Mouse (Mus musculus): ENCODE measurements around the gene Dnajc1. TPM values are rescaled to one million over a fixed set of nuclear protein-coding genes. Genes with fewer than 3 reads are reported as not detected.
A peak's percentile ranks its signal among the peaks of the same experiment; 100 is the strongest.

Dnajc1 gene
- polyA plus RNA-seq, 1 experiment from 2014 or later: 32.9 TPM

DNA sequence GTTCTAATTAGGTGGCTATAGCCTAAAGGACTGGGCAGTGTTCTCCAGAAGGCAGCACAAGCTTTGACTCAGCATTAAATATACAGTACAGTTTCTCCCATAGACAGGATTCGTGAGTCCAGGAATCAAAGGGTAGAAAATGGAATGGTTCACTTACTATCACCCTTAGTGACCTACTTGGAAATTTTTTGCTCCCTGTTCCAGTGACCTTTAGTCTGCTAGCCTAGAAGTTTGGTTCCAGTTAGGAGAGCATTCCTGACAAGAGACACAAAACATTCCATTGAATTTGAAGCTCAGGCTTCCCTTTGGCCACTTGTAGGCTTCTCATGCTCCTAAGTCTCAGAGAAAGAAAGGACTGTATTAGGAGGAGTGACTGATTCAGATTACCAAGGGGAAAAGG is 126.9 kb downstream of the Dnajc1 start:
- Histone ChIP-seq H3K27me3 (no peaks in the 10 kb centered on the region), H3K4me1 (no peaks in the 10 kb centered on the region), H3K4me3 (no peak overlapping the region), H3K9ac (no peak overlapping the region), H3K9me3 (no peaks in the 10 kb centered on the region), H3K4me2 (no peak overlapping the region), H3K36me3 (no peaks in the 10 kb centered on the region), H3K27ac (no peak overlapping the region)
- WGBS: 97% methylated on average over 1 of the region's 1 CpGs
- ATAC-seq (ENCODE audit: borderline replicate concordance, extremely low read depth, low FRiP score, low TSS enrichment): no peak

DNA sequence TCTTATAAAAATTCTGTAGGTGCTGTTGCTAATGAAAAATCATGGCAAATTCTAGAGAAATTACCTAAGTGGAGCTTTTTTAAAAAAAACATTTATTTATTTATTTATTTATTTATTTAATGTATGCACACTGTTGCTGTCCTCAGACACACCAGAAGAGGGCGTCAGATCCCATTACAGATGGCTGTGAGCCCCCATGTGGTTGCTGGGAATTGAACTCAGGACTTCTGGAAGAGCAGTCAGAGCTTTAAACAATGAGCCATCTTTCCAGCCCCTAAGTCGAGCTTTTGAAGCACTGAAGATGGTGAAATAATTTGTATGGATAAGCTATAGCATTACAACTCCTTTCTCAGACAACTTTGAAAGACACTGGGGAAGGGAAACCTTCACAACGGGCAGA is 128.1 kb downstream of the Dnajc1 start:
- Histone ChIP-seq H3K4me1 (no peaks in the 10 kb centered on the region), H3K4me3 (no peak overlapping the region), H3K4me2 (no peak overlapping the region), H3K36me3 (no peaks in the 10 kb centered on the region), H3K27ac (no peak overlapping the region), H3K27me3 (no peaks in the 10 kb centered on the region), H3K9me3 (no peaks in the 10 kb centered on the region), H3K9ac (no peak overlapping the region)
- no peak for ATAC-seq (ENCODE audit: borderline replicate concordance, extremely low read depth, low FRiP score, low TSS enrichment)
- 74% methylated on average over 3 of the region's 3 CpGs for WGBS

DNA sequence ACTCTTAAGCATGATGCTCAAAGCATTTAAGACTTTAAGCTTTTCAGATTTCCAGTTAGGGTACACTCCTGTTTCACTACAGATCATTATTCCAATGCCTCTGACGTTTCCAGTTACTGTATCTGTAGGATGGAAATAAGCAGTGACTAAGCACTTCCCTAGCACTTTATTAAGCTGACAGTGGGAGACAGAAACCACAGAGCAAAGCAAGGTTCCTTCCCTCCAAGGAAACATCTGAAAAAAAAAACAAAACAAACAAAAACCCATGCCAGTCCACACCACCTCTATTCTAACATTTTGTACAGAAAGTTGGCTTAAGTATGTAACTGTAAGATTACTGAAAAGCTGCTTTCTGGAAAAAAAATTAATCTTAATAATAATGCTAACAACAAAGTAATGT is 130.3 kb downstream of the Dnajc1 start:
- Histone ChIP-seq H3K27me3 (no peaks in the 10 kb centered on the region), H3K4me3 (no peak overlapping the region), H3K36me3 (no peaks in the 10 kb centered on the region), H3K4me2 (no peak overlapping the region), H3K9ac (no peak overlapping the region), H3K27ac (no peak overlapping the region), H3K4me1 (no peaks in the 10 kb centered on the region), H3K9me3 (no peaks in the 10 kb centered on the region)
- no peak for ATAC-seq (ENCODE audit: borderline replicate concordance, extremely low read depth, low FRiP score, low TSS enrichment)
- WGBS: 27% methylated on average over 1 of the region's 1 CpGs

DNA sequence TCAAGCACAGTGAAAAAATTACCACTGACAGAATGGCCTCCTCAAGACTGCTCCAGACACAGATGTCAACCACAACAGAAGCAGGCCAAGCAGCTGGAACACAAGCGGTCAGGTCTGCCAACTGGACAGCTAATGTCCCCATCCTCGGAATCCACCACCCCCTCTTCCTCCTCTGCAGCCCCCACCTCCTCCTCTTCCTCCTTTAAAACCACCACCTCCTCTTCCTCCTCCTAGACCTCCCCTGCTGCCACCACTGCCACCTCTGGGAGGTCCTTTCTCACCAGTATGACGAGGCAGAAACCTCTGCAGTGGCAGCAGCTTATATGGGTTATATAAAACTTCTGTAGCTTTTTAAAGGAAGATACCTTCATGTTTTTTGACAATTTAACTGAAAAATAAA is 143.4 kb downstream of the Dnajc1 start:
- Histone ChIP-seq H3K4me1 (no peaks in the 10 kb centered on the region), H3K9me3 (no peaks in the 10 kb centered on the region), H3K4me2 (no peak overlapping the region), H3K27me3 (no peaks in the 10 kb centered on the region), H3K27ac (no peak overlapping the region), H3K36me3 (peaks cover 4% of the 10 kb centered on the region; the same call in 1 of the 2 replicates), H3K4me3 (no peak overlapping the region), H3K9ac (no peak overlapping the region)
- ATAC-seq (ENCODE audit: borderline replicate concordance, extremely low read depth, low FRiP score, low TSS enrichment): no peak
- WGBS: 87% methylated on average over 3 of the region's 3 CpGs

DNA sequence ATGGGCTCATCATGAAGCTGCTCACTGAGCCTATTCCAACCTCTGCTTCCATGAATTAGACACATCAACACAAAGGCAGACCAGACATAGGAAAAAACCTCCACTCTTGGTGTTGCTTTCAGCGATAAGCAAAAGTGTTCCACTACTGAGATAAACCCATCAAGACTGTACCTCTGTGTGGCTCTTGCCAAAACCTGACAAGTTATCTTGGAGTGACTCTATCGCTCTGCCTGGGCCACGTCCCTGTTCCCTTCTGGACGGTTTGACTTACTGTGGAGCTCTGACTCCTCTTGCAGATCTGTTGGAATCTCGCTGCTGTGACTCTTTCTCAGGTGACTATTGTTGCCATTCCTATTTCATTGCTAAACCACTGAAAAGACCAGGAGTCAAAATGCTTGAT is 157.1 kb downstream of the Dnajc1 start:
- Histone ChIP-seq H3K27ac (no peak overlapping the region), H3K9ac (no peak overlapping the region), H3K4me1 (no peaks in the 10 kb centered on the region), H3K4me3 (no peak overlapping the region), H3K9me3 (no peaks in the 10 kb centered on the region), H3K27me3 (no peaks in the 10 kb centered on the region), H3K36me3 (no peaks in the 10 kb centered on the region), H3K4me2 (no peak overlapping the region)
- 88% methylated on average over 5 of the region's 5 CpGs for WGBS
- ATAC-seq (ENCODE audit: borderline replicate concordance, extremely low read depth, low FRiP score, low TSS enrichment): no peak

DNA sequence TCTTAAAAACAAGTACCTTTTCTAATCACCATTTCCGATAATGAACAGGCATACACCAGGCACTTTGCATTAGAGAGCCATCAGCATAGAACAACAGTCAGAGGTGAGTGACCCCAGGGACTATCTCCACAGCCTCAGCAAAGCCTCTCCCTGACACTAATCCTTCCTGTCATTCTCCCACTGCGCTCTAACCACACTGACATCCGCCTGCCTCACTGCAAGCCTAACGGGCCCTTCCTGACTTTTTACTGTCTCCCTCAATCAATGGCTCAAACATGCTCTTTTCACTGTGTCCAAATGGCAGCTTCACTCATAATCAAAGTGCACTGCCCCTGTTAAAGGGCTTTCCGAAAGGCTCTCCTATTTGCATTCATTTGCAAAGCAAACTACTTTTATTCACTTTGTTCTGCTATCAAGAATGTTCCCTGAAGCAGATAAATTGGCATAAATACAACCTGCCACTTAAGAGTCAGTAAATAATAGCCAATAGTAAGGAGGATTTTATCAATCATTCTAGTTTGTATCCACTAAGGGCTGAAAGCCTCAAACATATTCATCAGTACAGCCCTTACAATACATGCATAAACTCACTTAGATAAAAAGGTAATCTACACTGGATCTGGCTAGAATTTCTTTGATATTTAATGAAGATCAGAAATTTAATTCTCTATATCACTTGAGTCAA is 159.6 kb downstream of the Dnajc1 start:
- ATAC-seq (ENCODE audit: borderline replicate concordance, extremely low read depth, low FRiP score, low TSS enrichment): no peak
- WGBS: 26% methylated on average over 5 of the region's 5 CpGs
- H3K4me1 ChIP-seq: no peaks in the 10 kb centered on the region
- H3K36me3 ChIP-seq: no peaks in the 10 kb centered on the region
- no peak overlapping the region for H3K9ac ChIP-seq
- H3K27me3 ChIP-seq: no peaks in the 10 kb centered on the region
- H3K4me3 ChIP-seq: no peak overlapping the region
- no peaks in the 10 kb centered on the region for H3K9me3 ChIP-seq
- H3K27ac ChIP-seq: no peak overlapping the region
- no peak overlapping the region for H3K4me2 ChIP-seq

DNA sequence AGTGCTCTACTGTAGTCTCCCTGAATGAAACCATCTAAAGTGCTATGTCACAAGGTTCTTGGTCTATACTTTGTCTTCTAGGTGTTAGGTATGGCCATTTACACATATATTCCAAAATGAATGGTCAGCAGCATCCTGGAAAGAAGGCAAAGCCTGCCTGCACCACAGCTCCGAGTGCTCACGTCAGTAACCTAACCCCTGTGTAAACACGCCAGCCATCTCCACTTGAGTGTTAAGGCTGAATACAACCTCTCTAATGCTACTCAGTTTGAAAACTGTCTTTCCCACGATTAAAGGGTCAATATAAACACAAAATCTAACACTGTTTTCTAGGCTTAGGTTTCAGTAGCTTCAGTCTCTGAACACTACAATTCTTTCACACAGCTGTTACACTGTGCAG is 161.5 kb downstream of the Dnajc1 start:
- ATAC-seq (ENCODE audit: borderline replicate concordance, extremely low read depth, low FRiP score, low TSS enrichment): no peak
- no peaks in the 10 kb centered on the region for H3K27me3 ChIP-seq
- H3K4me1 ChIP-seq: no peaks in the 10 kb centered on the region
- no peaks in the 10 kb centered on the region for H3K9me3 ChIP-seq
- H3K4me3 ChIP-seq: no peak overlapping the region
- no peak overlapping the region for H3K4me2 ChIP-seq
- no peak overlapping the region for H3K27ac ChIP-seq
- 37% methylated on average over 4 of the region's 4 CpGs for WGBS
- no peaks in the 10 kb centered on the region for H3K36me3 ChIP-seq
- no peak overlapping the region for H3K9ac ChIP-seq

DNA sequence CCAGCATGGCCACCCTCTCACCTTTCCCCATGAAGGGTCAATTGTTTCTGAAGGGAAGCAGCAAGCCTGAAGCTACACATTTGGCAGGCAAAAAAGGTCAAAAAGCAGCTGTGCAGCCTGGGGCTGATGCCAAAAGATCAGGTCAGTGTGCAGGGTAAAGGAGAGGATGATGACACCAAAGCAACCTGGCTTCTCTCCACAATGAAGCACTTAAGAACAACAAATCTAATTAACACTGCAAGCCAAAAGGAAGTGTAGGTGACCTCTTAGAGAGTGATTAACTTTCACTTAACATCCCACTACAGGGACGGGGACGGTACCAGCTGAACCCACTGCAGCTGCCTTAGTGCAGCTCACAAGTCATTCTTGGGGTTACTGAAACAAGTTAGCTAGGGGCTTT is 163.4 kb downstream of the Dnajc1 start:
- no peak overlapping the region for H3K27ac ChIP-seq

DNA sequence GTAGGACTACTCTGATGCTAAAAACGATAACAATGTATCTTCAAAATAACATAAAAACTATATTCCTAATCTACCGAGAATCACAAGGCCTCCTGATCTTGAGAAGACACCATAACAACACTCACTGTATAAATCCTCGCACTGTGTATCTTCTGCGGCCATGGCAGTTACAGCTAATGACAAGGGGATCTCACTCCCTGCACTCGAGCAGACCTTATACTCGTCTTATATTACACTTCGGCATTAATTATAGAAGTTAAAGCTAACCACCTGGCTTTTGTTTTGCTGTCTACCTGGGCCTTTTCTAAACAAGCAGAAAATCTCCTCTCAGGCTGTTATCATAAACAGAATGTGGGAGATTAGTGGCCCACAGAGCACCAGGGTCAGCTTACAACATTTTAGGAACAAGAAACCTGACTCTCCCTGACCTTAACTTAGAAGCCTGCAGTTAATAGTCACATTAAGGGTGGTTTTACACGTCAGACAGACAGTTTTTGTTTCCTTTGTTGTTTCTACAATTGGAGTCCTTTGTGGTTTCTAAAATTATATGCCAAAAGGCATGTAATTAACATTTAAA is 164.1 kb downstream of the Dnajc1 start:
- Histone ChIP-seq H3K4me3 (no peak overlapping the region), H3K9me3 (no peaks in the 10 kb centered on the region), H3K9ac (no peak overlapping the region), H3K27me3 (no peaks in the 10 kb centered on the region), H3K4me2 (no peak overlapping the region), H3K27ac (no peak overlapping the region), H3K36me3 (no peaks in the 10 kb centered on the region), H3K4me1 (no peaks in the 10 kb centered on the region)
- WGBS: 49% methylated on average over 8 of the region's 8 CpGs
- no peak for ATAC-seq (ENCODE audit: borderline replicate concordance, extremely low read depth, low FRiP score, low TSS enrichment)

More for the DNA sequence above, 163.4 kb downstream of the Dnajc1 start:
- Histone ChIP-seq H3K9ac (no peak overlapping the region), H3K4me2 (no peak overlapping the region), H3K36me3 (no peaks in the 10 kb centered on the region), H3K27me3 (no peaks in the 10 kb centered on the region), H3K4me1 (no peaks in the 10 kb centered on the region), H3K9me3 (no peaks in the 10 kb centered on the region), H3K4me3 (no peak overlapping the region)
- ATAC-seq (ENCODE audit: borderline replicate concordance, extremely low read depth, low FRiP score, low TSS enrichment): no peak
- 29% methylated on average over 2 of the region's 2 CpGs for WGBS

DNA sequence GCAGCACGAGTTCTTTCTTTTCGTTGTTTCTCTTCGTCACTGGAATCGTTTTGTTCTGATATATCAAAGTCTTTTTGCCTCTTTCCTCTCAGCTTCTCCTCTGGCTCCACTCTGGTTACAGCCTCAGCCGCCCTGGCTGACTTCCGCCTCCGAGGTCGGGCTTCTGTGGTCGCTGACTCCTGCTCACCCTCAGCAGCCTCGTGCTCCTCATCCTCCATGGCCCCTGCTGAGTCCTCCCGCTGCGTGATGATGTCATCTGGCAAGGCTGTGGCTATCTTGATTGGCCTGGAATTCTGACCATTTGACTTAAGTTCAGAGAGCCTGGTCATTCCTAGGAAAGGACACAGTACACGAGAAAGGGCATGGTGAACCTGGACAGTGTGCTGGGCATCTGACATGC is 173.1 kb downstream of the Dnajc1 start:
- H3K4me2 ChIP-seq: no peak overlapping the region
- peaks cover 33% of the 10 kb centered on the region for H3K36me3 ChIP-seq
- H3K4me1 ChIP-seq: peaks cover 2% of the 10 kb centered on the region; the same call in 1 of the 2 replicates
- 75% methylated on average over 13 of the region's 13 CpGs for WGBS
- no peak overlapping the region for H3K9ac ChIP-seq
- ATAC-seq (ENCODE audit: borderline replicate concordance, extremely low read depth, low FRiP score, low TSS enrichment): 0 out of 2 replicates have a peak, but pooled peaks have one; percentile 5
- no peak overlapping the region for H3K27ac ChIP-seq
- no peaks in the 10 kb centered on the region for H3K27me3 ChIP-seq
- H3K4me3 ChIP-seq: no peak overlapping the region
- no peaks in the 10 kb centered on the region for H3K9me3 ChIP-seq

DNA sequence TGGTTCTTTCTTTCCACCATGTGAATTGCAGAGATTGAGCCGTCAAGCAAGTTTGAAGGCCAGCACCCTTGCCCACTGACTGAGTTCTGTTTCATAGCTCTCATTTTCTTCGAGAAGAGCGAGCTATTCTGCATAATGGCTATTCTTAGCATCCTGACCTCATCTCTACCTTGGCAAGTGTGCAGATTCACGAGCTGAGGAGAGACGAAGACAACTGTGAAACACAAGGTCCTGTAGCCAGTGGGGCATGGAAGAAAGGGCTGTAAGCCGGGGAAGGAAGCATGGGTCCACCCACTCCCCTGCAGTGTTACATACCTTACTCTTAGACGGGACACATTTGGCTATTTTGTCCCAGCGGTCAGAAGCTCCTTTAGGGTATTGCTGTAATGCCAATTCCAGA is 173.5 kb downstream of the Dnajc1 start:
- no peak overlapping the region for H3K4me3 ChIP-seq
- H3K9ac ChIP-seq: no peak overlapping the region
- H3K4me2 ChIP-seq: no peak overlapping the region
- ATAC-seq (ENCODE audit: borderline replicate concordance, extremely low read depth, low FRiP score, low TSS enrichment): no peak
- peaks cover 37% of the 10 kb centered on the region for H3K36me3 ChIP-seq
- no peak overlapping the region for H3K27ac ChIP-seq
- WGBS: 71% methylated on average over 8 of the region's 8 CpGs
- H3K9me3 ChIP-seq: no peaks in the 10 kb centered on the region
- H3K27me3 ChIP-seq: no peaks in the 10 kb centered on the region
- peaks cover 2% of the 10 kb centered on the region; the same call in 1 of the 2 replicates for H3K4me1 ChIP-seq

DNA sequence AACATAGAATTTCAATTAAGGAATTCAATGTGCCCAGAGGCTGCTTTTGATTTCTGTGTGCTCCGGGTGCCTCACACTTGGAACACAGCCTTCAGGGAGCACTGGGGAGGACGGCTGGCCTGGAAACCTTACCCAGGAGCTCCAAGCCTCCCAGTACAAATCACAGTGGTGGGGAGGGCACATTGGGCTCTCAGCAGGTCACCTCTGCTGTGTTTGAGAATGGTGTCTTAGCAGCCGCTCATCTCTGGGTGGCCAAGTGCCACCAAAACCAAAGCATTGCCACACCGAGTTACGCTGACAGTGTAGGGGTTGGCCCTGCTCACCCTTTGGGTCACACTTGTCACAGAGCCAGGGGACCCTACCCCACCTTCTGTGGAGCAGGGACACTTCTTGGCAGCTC is 174.1 kb downstream of the Dnajc1 start:
- Histone ChIP-seq H3K4me1 (peaks cover 2% of the 10 kb centered on the region; the same call in 1 of the 2 replicates), H3K4me3 (no peak overlapping the region), H3K27me3 (no peaks in the 10 kb centered on the region), H3K9ac (no peak overlapping the region), H3K27ac (no peak overlapping the region), H3K4me2 (no peak overlapping the region), H3K36me3 (peaks cover 42% of the 10 kb centered on the region), H3K9me3 (no peaks in the 10 kb centered on the region)
- ATAC-seq (ENCODE audit: borderline replicate concordance, extremely low read depth, low FRiP score, low TSS enrichment): no peak
- 82% methylated on average over 5 of the region's 5 CpGs for WGBS
